Mouse (Mus musculus) yolk sac, embryonic 10.5 days (tissue): ENCODE measurements around the gene 1700029H14Rik.

Experiments
- DNase-seq: peaks from one replicate; pipeline ENCODE4 v3.0.0-alpha.2; 2017; ENCODE audit warnings: low spot score

The 1700029H14Rik gene

GRCm38 (mm10) chr8:13562118-13562517 lies at the start of gene 1700029H14Rik:
Gene 1700029H14Rik, minus strand, starts transcription at chr8:13562461.
- DNase-seq, result peak; percentile 49

DNA sequence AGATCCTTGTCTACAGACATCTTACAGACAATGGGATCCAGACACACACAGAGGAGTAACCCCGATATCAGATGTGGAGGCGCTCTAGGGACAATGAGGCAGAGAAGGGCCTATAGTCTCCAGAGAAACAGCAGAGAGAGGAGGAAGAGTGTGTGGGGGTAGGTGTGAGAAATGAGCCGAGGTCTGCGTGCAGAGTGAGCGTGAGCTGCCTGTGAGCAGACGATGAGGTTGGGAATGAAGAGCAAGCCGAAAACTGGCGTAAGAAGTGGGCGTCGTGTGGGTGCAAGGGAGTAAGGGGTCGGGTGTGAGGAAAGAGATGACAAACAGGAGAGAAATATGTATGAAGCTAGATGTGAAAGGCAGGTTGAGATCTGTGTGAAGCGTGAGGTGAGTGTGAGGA lies 49.4 kb upstream of the 1700029H14Rik start:
- no peak for DNase-seq

DNA sequence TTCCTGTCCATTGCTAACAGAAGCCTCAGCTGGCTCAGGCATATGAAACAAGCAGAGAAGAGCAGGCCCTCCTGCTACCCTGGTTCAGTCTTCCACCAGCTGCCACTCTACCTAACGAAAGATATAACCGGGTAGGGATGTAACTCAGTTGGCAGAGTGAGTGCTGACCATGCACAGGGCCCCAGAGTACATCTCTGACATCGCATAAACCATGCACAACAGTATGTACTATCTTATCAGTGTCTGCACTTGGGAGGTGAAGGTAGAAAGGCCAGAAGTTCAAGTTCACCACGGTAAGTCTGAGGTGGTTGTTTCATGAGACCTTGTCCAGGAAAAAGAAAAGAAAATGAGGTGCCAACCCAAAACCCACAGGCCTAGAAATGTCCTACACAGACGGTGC lies 47.7 kb upstream of the 1700029H14Rik start:
- no peak for DNase-seq

DNA sequence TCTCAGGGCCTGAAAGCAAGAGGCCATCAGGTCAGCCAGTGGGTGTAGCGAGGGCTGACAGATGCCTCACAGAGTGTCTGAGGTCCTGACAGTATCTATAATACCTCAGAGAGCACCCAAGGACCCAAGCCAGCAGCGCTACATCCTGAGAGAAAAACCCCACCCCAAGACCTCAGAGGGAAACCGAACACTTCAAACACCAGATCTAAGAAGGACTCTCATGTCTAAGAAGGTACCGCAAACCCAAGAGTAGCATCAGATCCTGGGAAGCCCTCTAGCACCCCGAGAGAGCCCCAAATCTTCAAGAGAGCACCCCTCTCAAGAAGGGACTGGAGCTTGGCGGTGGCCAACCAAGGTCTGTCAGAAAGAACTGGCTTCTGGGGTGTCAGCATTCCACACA lies 46.7 kb upstream of the 1700029H14Rik start:
- DNase-seq, result no peak

DNA sequence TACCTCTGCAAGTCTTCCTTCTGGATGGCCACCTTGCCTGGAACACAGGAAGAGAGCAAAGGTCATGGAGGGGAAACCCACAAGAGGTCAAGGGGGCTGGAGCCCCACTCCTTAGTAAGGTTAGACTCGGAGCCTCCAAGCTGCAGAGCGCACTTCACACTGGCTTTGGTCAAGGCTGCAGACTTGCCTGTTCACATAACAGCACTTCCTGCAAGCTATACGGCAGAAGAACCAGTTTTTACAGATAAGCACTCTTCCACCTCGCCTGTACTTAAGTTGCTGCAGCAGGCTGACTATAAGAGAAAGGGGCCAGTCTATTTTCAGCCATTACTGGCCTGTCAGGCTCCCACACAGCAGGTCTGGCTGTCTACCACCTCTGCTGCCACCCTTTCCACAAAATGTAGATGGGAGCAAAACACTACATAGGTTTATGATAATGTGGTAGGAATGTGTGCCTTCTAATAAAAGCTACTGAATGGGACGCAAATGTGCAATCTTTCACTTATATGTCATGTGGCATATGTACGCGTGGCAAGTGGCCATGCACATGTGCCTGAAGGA lies 43.7 kb upstream of the 1700029H14Rik start:
- no peak for DNase-seq

GRCm38 (mm10) chr8:13602621-13603020 lies 40.4 kb upstream of the 1700029H14Rik start:
- no peak for DNase-seq

GRCm38 (mm10) chr8:13601166-13601565 lies 38.9 kb upstream of the 1700029H14Rik start:
- DNase-seq, result no peak

DNA sequence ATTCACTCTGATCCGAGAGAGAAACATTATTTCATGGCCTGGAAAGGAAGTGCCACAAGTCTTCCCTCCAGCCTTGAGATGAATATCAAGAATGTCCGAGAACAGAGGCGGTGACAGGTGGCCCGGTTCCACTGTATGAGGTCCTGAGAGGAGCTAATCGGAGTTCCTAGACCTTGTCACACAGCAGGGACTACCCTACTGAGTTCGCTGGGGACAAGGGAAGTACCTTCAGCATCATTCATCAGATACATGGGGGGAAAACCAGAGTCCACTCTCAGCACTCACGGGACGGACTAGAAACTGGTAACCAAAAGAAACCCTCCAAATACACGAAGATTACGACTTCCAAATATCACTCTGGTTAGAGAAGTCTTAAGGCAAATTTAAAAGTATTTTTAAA lies 38.5 kb upstream of the 1700029H14Rik start:
- no peak for DNase-seq

GRCm38 (mm10) chr8:13600204-13600603 lies 37.9 kb upstream of the 1700029H14Rik start:
- no peak for DNase-seq

GRCm38 (mm10) chr8:13597777-13598176 lies 35.5 kb upstream of the 1700029H14Rik start:
- DNase-seq, result no peak

- no peak for DNase-seq
These were observed 33.6 kb upstream of the 1700029H14Rik start for GRCm38 (mm10) chr8:13595861-13596260.

- DNase-seq, result no peak
These were observed 32.6 kb upstream of the 1700029H14Rik start for GRCm38 (mm10) chr8:13594884-13595323.

- DNase-seq, result no peak
These were observed 31.1 kb upstream of the 1700029H14Rik start for GRCm38 (mm10) chr8:13593340-13593739.

DNA sequence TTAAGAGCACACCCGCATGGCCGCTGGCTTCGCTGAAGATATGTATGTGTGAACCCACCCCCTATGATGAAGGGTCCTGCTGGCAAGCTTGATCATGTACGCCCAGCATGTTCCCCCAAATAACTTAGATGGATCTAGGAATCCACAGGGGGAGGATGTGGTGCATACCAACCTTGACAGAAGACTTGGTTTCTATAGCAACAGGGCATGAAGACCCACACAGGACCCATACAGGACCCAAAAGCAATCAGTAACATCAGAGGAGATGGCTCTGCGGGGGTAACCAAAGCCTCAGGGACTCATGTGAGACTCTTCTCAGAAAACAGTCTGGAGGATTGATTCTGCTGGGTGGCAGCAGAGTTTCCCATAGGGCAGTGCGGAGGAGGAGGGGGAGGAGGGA lies 29.0 kb upstream of the 1700029H14Rik start:
- DNase-seq, result no peak

- no peak for DNase-seq
These were observed 26.8 kb upstream of the 1700029H14Rik start for GRCm38 (mm10) chr8:13589071-13589470.

GRCm38 (mm10) chr8:13584652-13585051 lies 22.4 kb upstream of the 1700029H14Rik start:
- no peak for DNase-seq

GRCm38 (mm10) chr8:13577869-13578268 lies 15.6 kb upstream of the 1700029H14Rik start:
- no peak for DNase-seq

GRCm38 (mm10) chr8:13571999-13572398 lies 9.7 kb upstream of the 1700029H14Rik start:
- DNase-seq, result no peak

GRCm38 (mm10) chr8:13557526-13557925 lies 4.7 kb downstream of the 1700029H14Rik start:
- no peak for DNase-seq

GRCm38 (mm10) chr8:13551574-13551830 lies 10.8 kb downstream of the 1700029H14Rik start:
- DNase-seq, result no peak

DNA sequence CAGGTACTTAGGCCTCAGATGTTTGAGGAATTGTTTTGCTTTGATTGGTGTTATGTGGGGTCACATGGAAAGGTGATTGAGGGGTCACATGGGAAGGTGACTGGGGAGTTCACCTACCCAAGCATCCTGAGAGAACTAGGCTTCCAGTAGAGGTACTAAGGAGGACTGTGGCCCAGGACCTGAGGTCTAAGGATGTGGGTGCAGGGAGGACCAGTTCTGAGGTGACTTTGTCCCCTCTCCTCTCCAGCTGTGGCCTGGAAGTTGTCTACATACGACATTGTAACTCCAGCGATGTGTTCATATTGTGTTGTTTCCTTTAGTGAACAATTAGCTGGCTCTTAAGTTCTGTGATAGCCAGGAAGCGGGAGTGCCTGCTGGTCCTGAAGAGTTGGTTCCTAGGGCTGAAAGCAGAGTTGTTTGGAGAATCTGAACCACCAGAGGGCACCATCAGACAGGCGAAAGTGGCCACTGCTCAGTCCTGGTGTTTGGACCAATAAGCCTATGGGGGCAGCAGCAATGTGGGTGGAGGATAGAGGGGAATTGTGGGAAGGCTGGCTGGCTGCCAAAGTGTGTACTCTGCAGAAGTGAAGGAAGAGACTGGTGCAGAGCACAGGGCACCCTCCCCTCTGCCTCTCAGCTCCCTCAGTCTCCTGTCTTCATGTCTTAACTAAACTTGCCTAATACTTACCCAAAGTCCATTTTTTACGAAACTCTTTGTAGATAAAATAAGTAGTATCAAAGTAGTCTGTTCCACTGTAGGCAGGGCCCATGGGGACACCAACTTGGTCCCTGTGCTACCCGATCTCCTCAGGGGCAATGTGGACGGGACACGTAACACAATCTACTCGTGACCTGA lies 11.3 kb downstream of the 1700029H14Rik start:
- DNase-seq, result peak; percentile 85

GRCm38 (mm10) chr8:13548831-13549230 lies 13.4 kb downstream of the 1700029H14Rik start:
- peak; percentile 22 for DNase-seq

- peak; percentile 14 for DNase-seq
These were observed 14.0 kb downstream of the 1700029H14Rik start for GRCm38 (mm10) chr8:13548235-13548634.

DNA sequence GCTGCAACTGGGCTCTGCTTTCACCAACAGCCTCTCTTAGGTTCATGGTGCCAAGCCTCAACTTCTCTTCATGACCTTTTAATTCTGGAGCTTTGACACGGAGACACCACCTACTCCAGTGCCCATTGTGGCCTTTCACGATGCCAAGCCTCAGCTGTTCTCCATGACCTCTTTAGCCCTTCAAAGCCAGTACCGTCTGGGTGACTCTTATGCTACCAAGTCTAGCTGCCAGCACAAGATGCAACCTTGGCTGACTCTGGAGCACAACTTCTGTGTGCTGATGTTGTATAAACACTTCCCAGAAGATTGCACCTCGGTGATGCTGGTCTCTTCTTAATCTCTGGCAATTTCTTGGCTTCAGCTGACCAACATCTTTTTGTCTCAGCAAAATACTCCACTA lies 15.8 kb downstream of the 1700029H14Rik start:
- no peak for DNase-seq
